Comparison of ENCODE assay signal across 22 mouse cellular contexts in genomic region chr12:71948972-71949371, GRCm38 (mm10).
DNase-seq lines count a peak whose midpoint lies in the region; ATAC-seq and TF ChIP-seq lines count a peak whose summit lies in the region.
"Had no signal": no experiment of that assay in that cellular context is flagged by ENCODE, and none has a peak within 500 bp of the region (broad histone marks: within the 10 kb centered on the region; RNA-seq: fewer than 3 reads in every experiment).

No protein-coding gene starts in this region.

- H3K27ac ChIP-seq in liver, embryonic 13.5 days, result no peak overlapping the region
- H3K27ac ChIP-seq in liver, postnatal 0 days (ENCODE audit: low read depth), result no peak overlapping the region
- no peak overlapping the region for H3K27ac ChIP-seq in midbrain, embryonic 10.5 days (replicated peaks)
- H3K27ac ChIP-seq: embryonic facial prominence, embryonic 10.5 days; embryonic facial prominence, embryonic 12.5 days; forebrain, embryonic 13.5 days; forebrain, embryonic 15.5 days had no signal

- DNase-seq in liver, embryonic 13.5 days, result no peak
- DNase-seq in liver, postnatal 0 days, result no peak
- peak; percentile 26 for DNase-seq in naive thymus-derived CD4-positive, alpha-beta T cell, adult 2 months (ENCODE audit: low read depth)
- no peak for DNase-seq in midbrain, embryonic 10.5 days (ENCODE audit: low spot score)
- DNase-seq: adrenal gland, adult 8-10 months; adrenal gland, postnatal 14 days; adrenal gland, postnatal 36 days; B cell, adult 2 months; cerebellum, adult 11-12 months; cerebellum, adult 2 months; cerebellum, adult 9-10 months; cerebellum, postnatal 25 days had no signal

- 88% methylated on average over 6 of the region's 6 CpGs for WGBS in liver, embryonic 13.5 days (ENCODE audit: insufficient replicate concordance)
- WGBS in liver, postnatal 0 days (ENCODE audit: insufficient replicate concordance), result 88% methylated on average over 6 of the region's 6 CpGs
- WGBS in midbrain, embryonic 10.5 days, result 94% methylated on average over 6 of the region's 6 CpGs

- no peaks in the 10 kb centered on the region for H3K27me3 ChIP-seq in liver, embryonic 13.5 days
- H3K27me3 ChIP-seq in liver, postnatal 0 days (ENCODE audit: insufficient read depth, low read length), result no peaks in the 10 kb centered on the region
- no peaks in the 10 kb centered on the region for H3K27me3 ChIP-seq in midbrain, embryonic 10.5 days (ENCODE audit: low read depth, poor library complexity, severe bottlenecking)
- H3K27me3 ChIP-seq: CH12.LX; embryonic facial prominence, embryonic 12.5 days; forebrain, embryonic 13.5 days; forebrain, embryonic 15.5 days; Patski had no signal

- H3K36me3 ChIP-seq in liver, embryonic 13.5 days, result peaks cover 99% of the 10 kb centered on the region
- peaks cover 59% of the 10 kb centered on the region for H3K36me3 ChIP-seq in liver, postnatal 0 days (replicated peaks; ENCODE audit: insufficient read depth, low read length)
- H3K36me3 ChIP-seq in midbrain, embryonic 10.5 days, result peaks cover 94% of the 10 kb centered on the region

- no peak for TF ChIP-seq CTCF in liver, postnatal 0 days (IDR thresholded peaks at IDR 0.05; ENCODE audit: low read depth)

- no peaks in the 10 kb centered on the region for H3K4me1 ChIP-seq in liver, embryonic 13.5 days (replicated peaks)
- no peaks in the 10 kb centered on the region for H3K4me1 ChIP-seq in liver, postnatal 0 days (ENCODE audit: insufficient read depth)
- peaks cover 9% of the 10 kb centered on the region for H3K4me1 ChIP-seq in midbrain, embryonic 10.5 days
- H3K4me1 ChIP-seq: embryonic facial prominence, embryonic 12.5 days had no signal

- H3K4me2 ChIP-seq in liver, embryonic 13.5 days, result no peak overlapping the region
- no peak overlapping the region for H3K4me2 ChIP-seq in liver, postnatal 0 days (ENCODE audit: low read depth, low read length)
- H3K4me2 ChIP-seq: embryonic facial prominence, embryonic 12.5 days; forebrain, embryonic 13.5 days; forebrain, embryonic 15.5 days had no signal

- no peaks in the 10 kb centered on the region for H3K9me3 ChIP-seq in liver, embryonic 13.5 days (replicated peaks)
- H3K9me3 ChIP-seq in liver, postnatal 0 days (ENCODE audit: low read length), result no peaks in the 10 kb centered on the region
- H3K9me3 ChIP-seq in midbrain, embryonic 10.5 days (replicated peaks), result no peaks in the 10 kb centered on the region
- H3K9me3 ChIP-seq: embryonic facial prominence, embryonic 10.5 days; embryonic facial prominence, embryonic 12.5 days; forebrain, embryonic 13.5 days; forebrain, embryonic 15.5 days; G1E had no signal

- no peak overlapping the region for H3K4me3 ChIP-seq in liver, embryonic 13.5 days (replicated peaks)
- H3K4me3 ChIP-seq in liver, postnatal 0 days (ENCODE audit: low read depth, low read length), result no peak overlapping the region
- no peak overlapping the region for H3K4me3 ChIP-seq in midbrain, embryonic 10.5 days
- H3K4me3 ChIP-seq: embryonic facial prominence, embryonic 10.5 days; embryonic facial prominence, embryonic 12.5 days; forebrain, embryonic 13.5 days; forebrain, embryonic 15.5 days had no signal

- no peak for TF ChIP-seq EP300 in liver, postnatal 0 days (IDR thresholded peaks at IDR 0.05; ENCODE audit: low read depth)

- ATAC-seq in liver, embryonic 13.5 days (ENCODE audit: low read depth), result peak; percentile 18; the same call in 1 of the 2 replicates
- no peak for ATAC-seq in liver, postnatal 0 days
- ATAC-seq in granulocyte monocyte progenitor cell, adult 5-6 weeks (replicated peaks; ENCODE audit: poor library complexity, severe bottlenecking), result peak; percentile 64
- ATAC-seq: activated CD4-positive, CD25-positive, alpha-beta regulatory T cell, adult 4 months; CD4-positive, CD25-positive, alpha-beta regulatory T cell, adult 4 months; forebrain, embryonic 13.5 days; forebrain, embryonic 15.5 days; Patski had no signal

- H3K9ac ChIP-seq in liver, embryonic 13.5 days, result no peak overlapping the region
- H3K9ac ChIP-seq in liver, postnatal 0 days (replicated peaks), result no peak overlapping the region
- H3K9ac ChIP-seq: embryonic facial prominence, embryonic 12.5 days; forebrain, embryonic 13.5 days; forebrain, embryonic 15.5 days had no signal
